ENCODE assay signal across 11 mouse cellular contexts in genomic region chr10:94068701-94069100, GRCm38 (mm10). TPM values are rescaled to one million over a fixed set of nuclear protein-coding genes. Genes with fewer than 3 reads are reported as not detected.
A peak's percentile ranks its signal among the peaks of the same experiment; 100 is the strongest.
DNase-seq lines count a peak whose midpoint lies in the region; ATAC-seq and TF ChIP-seq lines count a peak whose summit lies in the region.
"Had no signal": no experiment of that assay in that cellular context is flagged by ENCODE, and none has a peak within 500 bp of the region (broad histone marks: within the 10 kb centered on the region; RNA-seq: fewer than 3 reads in every experiment).

No protein-coding gene starts in this region.

- H3K9ac ChIP-seq in heart, postnatal 0 days (replicated peaks; ENCODE audit: low read depth, low read length), result no peak overlapping the region
- H3K9ac ChIP-seq in limb, embryonic 14.5 days (ENCODE audit: low read depth, low read length, severe bottlenecking), result no peak overlapping the region

- no peak overlapping the region for H3K4me3 ChIP-seq in heart, postnatal 0 days (ENCODE audit: low read depth, low read length)
- H3K4me3 ChIP-seq in limb, embryonic 14.5 days (replicated peaks; ENCODE audit: low read length), result no peak overlapping the region
- H3K4me3 ChIP-seq in midbrain, embryonic 10.5 days, result no peak overlapping the region

- TF ChIP-seq POLR2A in limb, embryonic 14.5 days (IDR thresholded peaks at IDR 0.05; ENCODE audit: borderline replicate concordance, extremely low read depth, insufficient read depth, insufficient read length), result no peak

- no peaks in the 10 kb centered on the region for H3K9me3 ChIP-seq in heart, postnatal 0 days (replicated peaks; ENCODE audit: control insufficient read depth, low read length)
- no peaks in the 10 kb centered on the region for H3K9me3 ChIP-seq in limb, embryonic 14.5 days (ENCODE audit: control insufficient read depth, low read length)
- no peaks in the 10 kb centered on the region for H3K9me3 ChIP-seq in midbrain, embryonic 10.5 days (replicated peaks)

- H3K36me3 ChIP-seq in heart, postnatal 0 days (replicated peaks; ENCODE audit: control insufficient read depth, insufficient read depth, low read length), result no peaks in the 10 kb centered on the region
- no peaks in the 10 kb centered on the region for H3K36me3 ChIP-seq in limb, embryonic 14.5 days (ENCODE audit: control insufficient read depth, insufficient read depth, low read length)
- H3K36me3 ChIP-seq in midbrain, embryonic 10.5 days, result no peaks in the 10 kb centered on the region

- WGBS in heart, postnatal 0 days, result 50% methylated on average over 5 of the region's 5 CpGs
- WGBS in limb, embryonic 14.5 days, result 56% methylated on average over 5 of the region's 5 CpGs
- 95% methylated on average over 5 of the region's 5 CpGs for WGBS in midbrain, embryonic 10.5 days

- no peak for TF ChIP-seq CTCF in heart, postnatal 0 days (IDR thresholded peaks at IDR 0.05; ENCODE audit: low read depth)

- peak overlapping the region; percentile 49; the same call in 1 of the 2 replicates for H3K27ac ChIP-seq in heart, postnatal 0 days (ENCODE audit: low read depth)
- no peak overlapping the region for H3K27ac ChIP-seq in limb, embryonic 14.5 days (replicated peaks; ENCODE audit: low read depth, low read length)
- H3K27ac ChIP-seq in midbrain, embryonic 10.5 days (replicated peaks), result no peak overlapping the region
- H3K27ac ChIP-seq: stomach, postnatal 0 days had no signal

- no peak for TF ChIP-seq EP300 in heart, postnatal 0 days (IDR thresholded peaks at IDR 0.05; ENCODE audit: low read depth)

- no peak for ATAC-seq in heart, postnatal 0 days (ENCODE audit: insufficient read depth, low read depth)
- 0 out of 2 replicates have a peak, but pooled peaks have one; percentile 44 for ATAC-seq in limb, embryonic 14.5 days (ENCODE audit: low FRiP score, low read depth)
- ATAC-seq: hindbrain, embryonic 16.5 days had no signal

- peaks cover 25% of the 10 kb centered on the region for H3K4me1 ChIP-seq in heart, postnatal 0 days (ENCODE audit: control insufficient read depth, insufficient read depth)
- H3K4me1 ChIP-seq in limb, embryonic 14.5 days (ENCODE audit: control insufficient read depth, insufficient read depth, low read length), result peaks cover 20% of the 10 kb centered on the region
- peaks cover 20% of the 10 kb centered on the region for H3K4me1 ChIP-seq in midbrain, embryonic 10.5 days

- peak; percentile 23 for DNase-seq in kidney, adult 18-20 months
- DNase-seq in kidney, adult 11 months, result no peak
- DNase-seq in cerebellum, postnatal 10 days, result peak; percentile 66 to 75
- DNase-seq in heart, postnatal 0 days (ENCODE audit: low spot score), result no peak
- peak; percentile 17 for DNase-seq in limb, embryonic 14.5 days (ENCODE audit: low spot score)
- no peak for DNase-seq in urinary bladder, adult 2 months (ENCODE audit: low spot score)
- no peak for DNase-seq in midbrain, embryonic 10.5 days (ENCODE audit: low spot score)
- DNase-seq in urinary bladder, postnatal 14 days (ENCODE audit: low spot score), result no peak

- no peaks in the 10 kb centered on the region for H3K27me3 ChIP-seq in heart, postnatal 0 days (ENCODE audit: control insufficient read depth, insufficient read depth, low read length)
- H3K27me3 ChIP-seq in limb, embryonic 14.5 days (ENCODE audit: control insufficient read depth, insufficient read depth, low read length), result no peaks in the 10 kb centered on the region
- H3K27me3 ChIP-seq in midbrain, embryonic 10.5 days (ENCODE audit: low read depth, poor library complexity, severe bottlenecking), result no peaks in the 10 kb centered on the region

- H3K4me2 ChIP-seq in heart, postnatal 0 days (ENCODE audit: low read depth, low read length), result no peak overlapping the region
- no peak overlapping the region for H3K4me2 ChIP-seq in limb, embryonic 14.5 days (replicated peaks; ENCODE audit: low read depth, low read length, severe bottlenecking)
- H3K4me2 ChIP-seq: midbrain, embryonic 11.5 days had no signal

RNA-seq across cellular contexts. Expression of gene Fgd6, which starts 32.9 kb away (rescaled TPM):
- 2.7 and 3.6 TPM in 2 replicates for total RNA-seq in heart, postnatal 0 days (2014; rRNA removed; ENCODE audit: low replicate concordance)
- polyA plus RNA-seq in heart, postnatal 0 days (2015; fragmentation: Nextera tagmentation; extraction: Ambion mirVana), result 1.3 and 1.4 TPM in 2 replicates
- 5.5 and 5.9 TPM in 2 replicates for polyA plus RNA-seq in limb, embryonic 14.5 days (2012; rRNA removed)
- polyA plus RNA-seq in limb, embryonic 14.5 days (2014; fragmentation: Nextera tagmentation; extraction: Ambion mirVana), result 3.2 TPM in 2 replicates
- polyA plus RNA-seq in urinary bladder, adult 2 months (2012; rRNA removed), result 1.9 and 2.7 TPM in 2 replicates
- polyA plus RNA-seq in midbrain, embryonic 10.5 days (2016; fragmentation: Nextera tagmentation; extraction: Ambion mirVana), result 4.5 TPM in 2 replicates

RNA-seq across cellular contexts. Expression of gene Vezt, which starts 33.1 kb away (rescaled TPM):
- 20.8 and 23.8 TPM in 2 replicates for total RNA-seq in heart, postnatal 0 days (2014; rRNA removed; ENCODE audit: low replicate concordance)
- polyA plus RNA-seq in heart, postnatal 0 days (2015; fragmentation: Nextera tagmentation; extraction: Ambion mirVana), result 21.9 and 25.8 TPM in 2 replicates
- 23.8 and 24.5 TPM in 2 replicates for polyA plus RNA-seq in limb, embryonic 14.5 days (2012; rRNA removed)
- polyA plus RNA-seq in limb, embryonic 14.5 days (2014; fragmentation: Nextera tagmentation; extraction: Ambion mirVana), result 27.7 and 28.1 TPM in 2 replicates
- polyA plus RNA-seq in urinary bladder, adult 2 months (2012; rRNA removed), result 16.5 and 19.1 TPM in 2 replicates
- polyA plus RNA-seq in midbrain, embryonic 10.5 days (2016; fragmentation: Nextera tagmentation; extraction: Ambion mirVana), result 29.6 and 36.0 TPM in 2 replicates

Comparison
In these comparisons a context has a peak if more than half of its experiments do, and no peak if none do; other contexts are left out.
1. DNase-seq: peak in kidney, adult 18-20 months (single experiment), cerebellum, postnatal 10 days (2 of 2) and limb, embryonic 14.5 days (single experiment); none in kidney, adult 11 months (single experiment), heart, postnatal 0 days (single experiment), urinary bladder, adult 2 months (single experiment), midbrain, embryonic 10.5 days (single experiment) and urinary bladder, postnatal 14 days (single experiment).